Mouse (Mus musculus): Measurements from ENCODE around the gene Tent2. TPM values are rescaled to one million over a fixed set of nuclear protein-coding genes. Genes with fewer than 3 reads are reported as not detected.

Gene Tent2
- total and polyA plus RNA-seq, 3 experiments = 9.7 to 14.6 (median 13.1) TPM

GRCm38 (mm10) chr13:93138059-93138458 is 54.1 kb downstream of the Tent2 start:
- Histone ChIP-seq H3K9ac (ENCODE audit: low read depth, low read length) (no peak overlapping the region), H3K4me3 (no peak overlapping the region), H3K27ac (peak overlapping the region; percentile 85), H3K36me3 (ENCODE audit: control insufficient read depth, insufficient read depth, low read length) (peaks cover 4% of the 10 kb centered on the region), H3K27me3 (ENCODE audit: control insufficient read depth, insufficient read depth, low read length) (no peaks in the 10 kb centered on the region), H3K4me1 (ENCODE audit: control insufficient read depth, insufficient read depth, low read length) (peaks cover 3% of the 10 kb centered on the region; the same call in 1 of the 2 replicates), H3K79me2 (replicated peaks; ENCODE audit: control insufficient read depth, insufficient read depth, low read length) (no peaks in the 10 kb centered on the region)
- intact Hi-C loops (cut with DNase I) = no loop called here
- WGBS = 57% methylated on average over 1 of the region's 1 CpGs
- TF ChIP-seq POLR2A (IDR thresholded peaks at IDR 0.05; ENCODE audit: insufficient read depth, low read depth, low read length) (0 out of 2 replicates have a peak, but pooled peaks have one; percentile 37), EP300 (IDR thresholded peaks at IDR 0.05; ENCODE audit: insufficient read depth, low read depth, low read length) (peak; percentile 79), CTCF (IDR thresholded peaks at IDR 0.05) (no peak)
- peak; percentile 42 to 71 for DNase-seq

- intact Hi-C loops (cut with DNase I) = no loop called here
- peaks cover 4% of the 10 kb centered on the region for H3K36me3 ChIP-seq (ENCODE audit: control insufficient read depth, insufficient read depth, low read length)
- H3K4me3 ChIP-seq = no peak overlapping the region
- peak overlapping the region; percentile 85 for H3K27ac ChIP-seq
- H3K79me2 ChIP-seq (replicated peaks; ENCODE audit: control insufficient read depth, insufficient read depth, low read length) = no peaks in the 10 kb centered on the region
- H3K4me1 ChIP-seq (ENCODE audit: control insufficient read depth, insufficient read depth, low read length) = 0 out of 2 replicates have a peak, but pooled peaks cover 1% of the 10 kb centered on the region
- no peaks in the 10 kb centered on the region for H3K27me3 ChIP-seq (ENCODE audit: control insufficient read depth, insufficient read depth, low read length)
- no peak overlapping the region for H3K9ac ChIP-seq (ENCODE audit: low read depth, low read length)
- no peak for DNase-seq
- WGBS = 73% methylated on average over 7 of the region's 7 CpGs
- TF ChIP-seq EP300 (IDR thresholded peaks at IDR 0.05; ENCODE audit: insufficient read depth, low read depth, low read length) = 0 out of 2 replicates have a peak, but pooled peaks have one; percentile 35
- TF ChIP-seq CTCF (IDR thresholded peaks at IDR 0.05) = no peak
These were observed 55.1 kb downstream of the Tent2 start for GRCm38 (mm10) chr13:93137098-93137497.

- intact Hi-C loops (cut with DNase I) = no loop called here
- Histone ChIP-seq H3K27ac (peak overlapping the region; percentile 85), H3K27me3 (ENCODE audit: control insufficient read depth, insufficient read depth, low read length) (no peaks in the 10 kb centered on the region), H3K79me2 (replicated peaks; ENCODE audit: control insufficient read depth, insufficient read depth, low read length) (no peaks in the 10 kb centered on the region), H3K4me1 (ENCODE audit: control insufficient read depth, insufficient read depth, low read length) (0 out of 2 replicates have a peak, but pooled peaks cover 1% of the 10 kb centered on the region), H3K4me3 (no peak overlapping the region), H3K9ac (ENCODE audit: low read depth, low read length) (no peak overlapping the region), H3K36me3 (ENCODE audit: control insufficient read depth, insufficient read depth, low read length) (peaks cover 4% of the 10 kb centered on the region)
- TF ChIP-seq EP300 (IDR thresholded peaks at IDR 0.05; ENCODE audit: insufficient read depth, low read depth, low read length) (0 out of 2 replicates have a peak, but pooled peaks have one; percentile 62), CTCF (IDR thresholded peaks at IDR 0.05) (no peak), POLR2A (IDR thresholded peaks at IDR 0.05; ENCODE audit: insufficient read depth, low read depth, low read length) (no peak)
- peak in 1 of 2 experiments; percentile 37 for DNase-seq
- 67% methylated on average over 1 of the region's 1 CpGs for WGBS
These were observed 55.9 kb downstream of the Tent2 start for GRCm38 (mm10) chr13:93136251-93136650.

- 66% methylated on average over 2 of the region's 2 CpGs for WGBS
- Histone ChIP-seq H3K27me3 (ENCODE audit: control insufficient read depth, insufficient read depth, low read length) (no peaks in the 10 kb centered on the region), H3K27ac (peak overlapping the region; percentile 85), H3K36me3 (ENCODE audit: control insufficient read depth, insufficient read depth, low read length) (peaks cover 4% of the 10 kb centered on the region), H3K9ac (ENCODE audit: low read depth, low read length) (no peak overlapping the region), H3K4me1 (ENCODE audit: control insufficient read depth, insufficient read depth, low read length) (0 out of 2 replicates have a peak, but pooled peaks cover 1% of the 10 kb centered on the region), H3K4me3 (no peak overlapping the region), H3K79me2 (replicated peaks; ENCODE audit: control insufficient read depth, insufficient read depth, low read length) (no peaks in the 10 kb centered on the region)
- no peak for DNase-seq
- intact Hi-C loops (cut with DNase I) = no loop called here
- TF ChIP-seq CTCF (IDR thresholded peaks at IDR 0.05) (no peak), POLR2A (IDR thresholded peaks at IDR 0.05; ENCODE audit: insufficient read depth, low read depth, low read length) (no peak), EP300 (IDR thresholded peaks at IDR 0.05; ENCODE audit: insufficient read depth, low read depth, low read length) (no peak)
These were observed 56.7 kb downstream of the Tent2 start for GRCm38 (mm10) chr13:93135501-93135900.

GRCm38 (mm10) chr13:93130674-93131073 is 61.5 kb downstream of the Tent2 start:
- H3K4me1 ChIP-seq (ENCODE audit: control insufficient read depth, insufficient read depth, low read length) = 0 out of 2 replicates have a peak, but pooled peaks cover 1% of the 10 kb centered on the region
- H3K9ac ChIP-seq (ENCODE audit: low read depth, low read length) = no peak overlapping the region
- H3K36me3 ChIP-seq (ENCODE audit: control insufficient read depth, insufficient read depth, low read length) = peaks cover under 1% of the 10 kb centered on the region; the same call in 1 of the 2 replicates
- H3K27me3 ChIP-seq (ENCODE audit: control insufficient read depth, insufficient read depth, low read length) = no peaks in the 10 kb centered on the region
- 46% methylated on average over 3 of the region's 3 CpGs for WGBS
- DNase-seq = no peak
- H3K79me2 ChIP-seq (replicated peaks; ENCODE audit: control insufficient read depth, insufficient read depth, low read length) = 0 out of 2 replicates have a peak, but pooled peaks cover 2% of the 10 kb centered on the region
- TF ChIP-seq CTCF (IDR thresholded peaks at IDR 0.05) = no peak
- no peak for TF ChIP-seq POLR2A (IDR thresholded peaks at IDR 0.05; ENCODE audit: insufficient read depth, low read depth, low read length)
- no peak for TF ChIP-seq EP300 (IDR thresholded peaks at IDR 0.05; ENCODE audit: insufficient read depth, low read depth, low read length)
- no peak overlapping the region for H3K27ac ChIP-seq
- intact Hi-C loops (cut with DNase I) = no loop called here
- H3K4me3 ChIP-seq = no peak overlapping the region

GRCm38 (mm10) chr13:93128961-93129360 is 63.2 kb downstream of the Tent2 start:
- Histone ChIP-seq H3K27ac (no peak overlapping the region), H3K9ac (ENCODE audit: low read depth, low read length) (no peak overlapping the region), H3K79me2 (replicated peaks; ENCODE audit: control insufficient read depth, insufficient read depth, low read length) (0 out of 2 replicates have a peak, but pooled peaks cover 2% of the 10 kb centered on the region), H3K27me3 (ENCODE audit: control insufficient read depth, insufficient read depth, low read length) (no peaks in the 10 kb centered on the region), H3K36me3 (ENCODE audit: control insufficient read depth, insufficient read depth, low read length) (peaks cover under 1% of the 10 kb centered on the region; the same call in 1 of the 2 replicates), H3K4me1 (ENCODE audit: control insufficient read depth, insufficient read depth, low read length) (no peaks in the 10 kb centered on the region), H3K4me3 (no peak overlapping the region)
- DNase-seq = no peak
- intact Hi-C loops (cut with DNase I) = no loop called here
- TF ChIP-seq EP300 (IDR thresholded peaks at IDR 0.05; ENCODE audit: insufficient read depth, low read depth, low read length) = no peak
- TF ChIP-seq CTCF (IDR thresholded peaks at IDR 0.05) = no peak
- no peak for TF ChIP-seq POLR2A (IDR thresholded peaks at IDR 0.05; ENCODE audit: insufficient read depth, low read depth, low read length)
- 79% methylated on average over 5 of the region's 5 CpGs for WGBS

Measured in heart, adult 2 months (tissue).